Mouse (Mus musculus) liver, adult 2 months (tissue): Measurements from ENCODE around the gene Pcdh15.

Source experiments
- CTCF ChIP-seq: fragments of 200-500 bp; IDR thresholded peaks from 2 replicates; pipeline ENCODE4 v1.5.1; 2011; ENCODE audit warnings: low read depth, low read length, control low read depth
- POLR2A ChIP-seq: fragments of 200-500 bp; IDR thresholded peaks from 2 replicates; pipeline ENCODE4 v1.6.1; 2011; ENCODE audit warnings: low read length, control low read depth; ENCODE audit not compliant: insufficient read depth; ENCODE audit errors: extremely low read depth

DNA sequence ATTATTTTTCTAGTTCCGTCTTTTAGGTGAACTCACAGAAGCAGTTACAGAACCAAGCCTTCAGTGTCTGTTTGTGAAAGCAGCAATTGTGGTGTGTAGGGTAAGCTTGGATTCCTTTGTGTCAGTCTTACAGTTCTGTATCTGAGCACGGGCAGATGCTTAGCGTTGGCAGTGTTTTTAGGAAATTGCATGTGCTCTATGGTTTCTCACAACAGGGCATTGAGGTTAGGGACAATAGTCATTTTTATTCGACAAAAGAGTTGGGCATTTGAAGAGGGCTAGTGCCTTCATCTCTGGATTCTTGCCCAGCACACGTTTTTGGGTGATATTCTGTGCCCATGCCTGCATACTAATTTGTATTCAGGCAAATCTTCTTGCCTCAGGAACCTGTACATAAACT, 392.5 kb downstream of the Pcdh15 start:
- no peak for TF ChIP-seq CTCF
- no peak for TF ChIP-seq POLR2A
